Mouse (Mus musculus) CH12.LX (cell line): Measurements from ENCODE around the gene Osbp2. TPM values are rescaled to one million over a fixed set of nuclear protein-coding genes. Genes with fewer than 3 reads are reported as not detected.

Experiments used
- DNase-seq: peaks from one replicate; pipeline ENCODE4 v3.0.0-alpha.2; 2013; ENCODE audit errors: extremely low read depth
- H3K27ac ChIP-seq: 2 replicates; pipeline ENCODE4 v1.5.1; 2012; ENCODE audit warnings: low read depth, mild to moderate bottlenecking, control low read depth, moderate library complexity; ENCODE audit not compliant: insufficient read depth
- H3K27me3 ChIP-seq: replicated peaks from 2 replicates; pipeline ENCODE3; 2012; ENCODE audit warnings: inconsistent platforms
- H3K36me3 ChIP-seq, 2 experiments: replicated peaks in 1 of 2; 2 replicates each; pipeline versions ENCODE3 to v1.6.1; 2012; ENCODE audit warnings: inconsistent platforms in 1 of 2, low read length in 1 of 2, mild to moderate bottlenecking in 1 of 2, mixed read lengths in 1 of 2, moderate library complexity in 1 of 2; ENCODE audit not compliant: control insufficient read depth in 1 of 2, insufficient read depth in 1 of 2
- H3K4me1 ChIP-seq, 2 experiments: 2 replicates each; pipeline ENCODE4 v1.6.1; 2012; ENCODE audit warnings: inconsistent platforms in 1 of 2, moderate library complexity in 1 of 2; ENCODE audit not compliant: insufficient read depth in 2 of 2, control insufficient read depth in 1 of 2
- H3K4me2 ChIP-seq: 2 replicates; pipeline ENCODE4 v1.6.1; 2012; ENCODE audit warnings: low read depth, mild to moderate bottlenecking, control low read depth; ENCODE audit not compliant: poor library complexity, insufficient read depth, severe bottlenecking
- H3K4me3 ChIP-seq, 3 experiments: fragments of 150-350 bp in 1 of 3; sonication (generic) in 1 of 3; replicated peaks in 1 of 3; 2 replicates each; pipeline versions ENCODE3 to v1.5.1; 2011 to 2012; ENCODE audit warnings: low read depth in 2 of 3, low read length in 2 of 3, mild to moderate bottlenecking in 2 of 3, moderate library complexity in 2 of 3, control low read depth in 1 of 3, improper control_type of control experiment in 1 of 3, inconsistent platforms in 1 of 3, mixed read lengths in 1 of 3; ENCODE audit not compliant: poor library complexity in 1 of 3
- H3K79me2 ChIP-seq: replicated peaks from 2 replicates; pipeline ENCODE4 v1.6.1; 2012; ENCODE audit warnings: mild to moderate bottlenecking, moderate library complexity; ENCODE audit not compliant: control insufficient read depth, poor library complexity, insufficient read depth, severe bottlenecking; ENCODE audit errors: extremely low read depth
- H3K9ac ChIP-seq: 2 replicates; pipeline ENCODE4 v1.6.1; 2012; ENCODE audit warnings: low read depth, mild to moderate bottlenecking, control low read depth, moderate library complexity; ENCODE audit not compliant: insufficient read depth
- H3K9me3 ChIP-seq: replicated peaks from 2 replicates; pipeline ENCODE3; 2012; ENCODE audit warnings: low read length, inconsistent platforms, mixed read lengths
- CHD2 ChIP-seq: IDR thresholded peaks from 2 replicates; pipeline ENCODE4 v1.6.1; 2011; ENCODE audit warnings: low read length, improper control_type of control experiment
- CTCF ChIP-seq, 2 experiments: IDR thresholded peaks in 1 of 2; conservative IDR thresholded peaks in 1 of 2; 2 replicates each; pipeline ENCODE4 v1.5.1; 2011 to 2012; ENCODE audit warnings: low read depth in 2 of 2, low read length in 2 of 2, improper control_type of control experiment in 1 of 2, inconsistent platforms in 1 of 2, mild to moderate bottlenecking in 1 of 2, moderate library complexity in 1 of 2
- E2F4 ChIP-seq: IDR thresholded peaks from 2 replicates; pipeline ENCODE4 v1.6.1; 2011; ENCODE audit warnings: low read depth, low read length, improper control_type of control experiment; ENCODE audit not compliant: insufficient replicate concordance
- ELF1 ChIP-seq: IDR thresholded peaks from 2 replicates; pipeline ENCODE4 v1.6.1; 2014; ENCODE audit warnings: low read depth, mild to moderate bottlenecking, inconsistent platforms, low read length, improper control_type of control experiment
- EP300 ChIP-seq: IDR thresholded peaks from 2 replicates; pipeline ENCODE4 v1.6.1; 2011; ENCODE audit warnings: low read length, improper control_type of control experiment
- HCFC1 ChIP-seq: IDR thresholded peaks from 2 replicates; pipeline ENCODE4 v1.6.1; 2012; ENCODE audit warnings: low read depth, mild to moderate bottlenecking, inconsistent platforms, low read length, improper control_type of control experiment
- IRF4 ChIP-seq: IDR thresholded peaks from 2 replicates; pipeline ENCODE4 v1.6.1; 2014; ENCODE audit warnings: low read depth, mild to moderate bottlenecking, inconsistent platforms, low read length, improper control_type of control experiment
- JUND ChIP-seq: conservative IDR thresholded peaks from 2 replicates; pipeline ENCODE4 v1.6.1; 2011; ENCODE audit warnings: low read depth, low read length, improper control_type of control experiment
- MAFK ChIP-seq: IDR thresholded peaks from 2 replicates; pipeline ENCODE4 v1.6.1; 2011; ENCODE audit warnings: low read length, improper control_type of control experiment; ENCODE audit not compliant: insufficient replicate concordance
- MEF2A ChIP-seq: IDR thresholded peaks from 2 replicates; pipeline ENCODE4 v1.6.1; 2014; ENCODE audit warnings: low read depth, mild to moderate bottlenecking, inconsistent platforms, low read length, improper control_type of control experiment, borderline replicate concordance
- MYC ChIP-seq: IDR thresholded peaks from 2 replicates; pipeline ENCODE4 v1.6.1; 2011; ENCODE audit warnings: low read depth, mild to moderate bottlenecking, improper control_type of control experiment, low read length
- NRF1 ChIP-seq: IDR thresholded peaks from 2 replicates; pipeline ENCODE4 v1.6.1; 2014; ENCODE audit warnings: low read depth, mild to moderate bottlenecking, inconsistent platforms, low read length, improper control_type of control experiment, moderate library complexity
- POLR2A ChIP-seq: IDR thresholded peaks from 2 replicates; pipeline ENCODE4 v1.6.1; 2011; ENCODE audit warnings: low read depth, mild to moderate bottlenecking, improper control_type of control experiment, low read length
- SMC3 ChIP-seq: IDR thresholded peaks from 2 replicates; pipeline ENCODE4 v1.6.1; 2011; ENCODE audit warnings: low read depth, low read length, improper control_type of control experiment
- UBTF ChIP-seq: IDR thresholded peaks from 2 replicates; pipeline ENCODE4 v1.6.1; 2012; ENCODE audit warnings: low read depth, mild to moderate bottlenecking, inconsistent platforms, low read length, improper control_type of control experiment, moderate library complexity
- USF2 ChIP-seq: conservative IDR thresholded peaks from 2 replicates; pipeline ENCODE4 v1.6.1; 2011; ENCODE audit warnings: low read depth, low read length, improper control_type of control experiment
- dilution Hi-C: fragments of 300-500 bp; cut with MboI; formaldehyde crosslinking; loops from 2 replicates; pipeline ENCODE4 v1.14.3; 2020; ENCODE audit warnings: low sequenced_read_pairs; ENCODE audit not compliant: extremely low pct_unique_long_range_greater_than_20kb, extremely low pct_ligation_motif_present
- in situ Hi-C: fragments of 300-500 bp; cut with MboI; formaldehyde crosslinking; loops from 3 replicates; pipeline ENCODE4 v1.14.3; 2019; ENCODE audit warnings: low sequenced_read_pairs, low pct_ligation_motif_present, low pct_unique_long_range_greater_than_20kb, mixed read lengths
- polyA plus RNA-seq: library from polyadenylated mRNA; unstranded; fragments of >175 nt; gene quantifications from 2 replicates; pipeline ENCODE4 v1.2.1, GENCODE M21; 2012; ENCODE audit warnings: low read depth; ENCODE audit not compliant: insufficient read length
- total RNA-seq, 2 experiments: library from RNA; depleted of rRNA; stranded (reverse); fragments of 300-350 nt in 1 of 2; fragments of >200 nt in 1 of 2; gene quantifications; 2 replicates each; pipeline ENCODE4 v1.2.3; 2012 to 2014

Osbp2 gene
- total and polyA plus RNA-seq, 3 experiments, result not detected

GRCm38 (mm10) chr11:3764352-3764751 lies 99.4 kb downstream of the Osbp2 start:
- H3K9me3 ChIP-seq, result peaks cover 7% of the 10 kb centered on the region
- no peak for DNase-seq
- H3K4me3 ChIP-seq, result no peak overlapping the region
- H3K27me3 ChIP-seq, result peaks cover 26% of the 10 kb centered on the region
- TF ChIP-seq HCFC1 (no peak), MEF2A (no peak), NRF1 (no peak), MAFK (no peak), CTCF (conservative IDR thresholded peaks at IDR 0.05 in 1 of 2, IDR thresholded peaks at IDR 0.05 in 1 of 2; ENCODE audit: low read depth in 2 of 2, low read length in 2 of 2) (no peak), SMC3 (no peak), ELF1 (no peak), MYC (no peak), POLR2A (no peak), IRF4 (no peak), E2F4 (no peak)
- no peaks in the 10 kb centered on the region for H3K79me2 ChIP-seq
- no peak overlapping the region for H3K9ac ChIP-seq
- dilution Hi-C loops (no loop called here), in situ Hi-C loops (no loop called here)
- H3K27ac ChIP-seq, result no peak overlapping the region
- H3K36me3 ChIP-seq, result no peaks in the 10 kb centered on the region
- no peaks in the 10 kb centered on the region for H3K4me1 ChIP-seq
- H3K4me2 ChIP-seq, result no peak overlapping the region

GRCm38 (mm10) chr11:3761775-3762501 lies 101.8 kb downstream of the Osbp2 start:
- no peaks in the 10 kb centered on the region for H3K9me3 ChIP-seq
- H3K79me2 ChIP-seq, result no peaks in the 10 kb centered on the region
- H3K4me3 ChIP-seq, result no peak overlapping the region
- no peaks in the 10 kb centered on the region for H3K36me3 ChIP-seq
- peaks cover 46% of the 10 kb centered on the region for H3K27me3 ChIP-seq
- H3K4me2 ChIP-seq, result no peak overlapping the region
- no peaks in the 10 kb centered on the region for H3K4me1 ChIP-seq
- dilution Hi-C loops (no loop called here), in situ Hi-C loops (no loop called here)
- TF ChIP-seq EP300 (no peak), USF2 (no peak), JUND (no peak), CHD2 (no peak), UBTF (no peak)
- H3K9ac ChIP-seq, result no peak overlapping the region
- no peak for DNase-seq
- no peak overlapping the region for H3K27ac ChIP-seq
